Mouse (Mus musculus) left cerebral cortex, postnatal 36 days (tissue): ENCODE measurements around the gene Thap3. TPM values are rescaled to one million over a fixed set of nuclear protein-coding genes. Genes with fewer than 3 reads are reported as not detected.

Source experiments
- DNase-seq, 2 experiments: peaks; one replicate each; pipeline ENCODE4 v3.0.0; 2021 to 2022; ENCODE audit warnings: low spot score in 2 of 2, mixed read lengths in 1 of 2
- intact Hi-C: fragments of 180-260 bp; cut with DNase I; formaldehyde crosslinking; loops from one replicate; pipeline ENCODE4 v1.15.1; 2025
- total RNA-seq, 2 experiments: library from RNA; stranded (reverse); gene quantifications; 2 replicates each; pipeline ENCODE4 v1.2.3; 2021

Gene Thap3
- total RNA-seq, 2 experiments from 2014 or later, result 15.2 to 21.8 TPM

- intact Hi-C loops, result no loop called here
- DNase-seq, result peak in 1 of 2 experiments; percentile 35
Measured at GRCm38 (mm10) chr4:152010091-152010706, 21.4 kb upstream of the Thap3 start.

GRCm38 (mm10) chr4:152009076-152010051, 20.6 kb upstream of the Thap3 start:
- peak; percentile 88 to 90 for DNase-seq
- intact Hi-C loops, result loop anchor here (2.0 kb wide), 1 partner anchor 77 kb away; no protein-coding TSS in a partner anchor

GRCm38 (mm10) chr4:152008622-152009075, 19.9 kb upstream of the Thap3 start, which contains the start of gene Klhl21:
Gene Klhl21, plus strand, starts transcription at chr4:152008803.
- intact Hi-C loops, result loop anchor here (1.0 to 2.0 kb wide), 2 partner anchors 12 to 78 kb away; partner anchors contain the start of gene Phf13
- peak; percentile 91 to 92 for DNase-seq

- DNase-seq, result peak in 1 of 2 experiments; percentile 44
- intact Hi-C loops, result loop anchor here (1.0 to 2.0 kb wide), 2 partner anchors 12 to 79 kb away; partner anchors contain the start of gene Phf13
Measured at GRCm38 (mm10) chr4:152008148-152008500, 19.3 kb upstream of the Thap3 start.

GRCm38 (mm10) chr4:152007481-152008147, 18.8 kb upstream of the Thap3 start:
- no peak for DNase-seq
- intact Hi-C loops, result loop anchor here (1.0 to 2.0 kb wide), 2 partner anchors 11 to 79 kb away; partner anchors contain the start of gene Phf13

GRCm38 (mm10) chr4:152006812-152007211, 18.0 kb upstream of the Thap3 start:
- no peak for DNase-seq
- intact Hi-C loops, result no loop called here

- intact Hi-C loops, result no loop called here
Measured at GRCm38 (mm10) chr4:152006137-152006536, 17.3 kb upstream of the Thap3 start.

GRCm38 (mm10) chr4:152002063-152002462, 13.3 kb upstream of the Thap3 start:
- intact Hi-C loops, result no loop called here
- DNase-seq, result no peak

More at GRCm38 (mm10) chr4:152006137-152006536, 17.3 kb upstream of the Thap3 start:
- no peak for DNase-seq

GRCm38 (mm10) chr4:152001335-152001734, 12.5 kb upstream of the Thap3 start:
- intact Hi-C loops, result no loop called here
- DNase-seq, result no peak

- peak in 1 of 2 experiments; percentile 47 for DNase-seq
- intact Hi-C loops, result no loop called here
Measured at GRCm38 (mm10) chr4:152000906-152001305, 12.1 kb upstream of the Thap3 start.

- intact Hi-C loops, result no loop called here
- no peak for DNase-seq
Measured at GRCm38 (mm10) chr4:151999481-151999880, 10.7 kb upstream of the Thap3 start.

- intact Hi-C loops, result no loop called here
- DNase-seq, result no peak
Measured at GRCm38 (mm10) chr4:151997701-151998100, 8.9 kb upstream of the Thap3 start.

GRCm38 (mm10) chr4:151996951-151997222, 8.1 kb upstream of the Thap3 start:
- intact Hi-C loops, result loop anchor here (1.0 kb wide), 1 partner anchor 11 kb away; the partner anchor contains the start of gene Klhl21
- DNase-seq, result no peak

- peak; percentile 99 for DNase-seq
- intact Hi-C loops, result loop anchor here (1.0 kb wide), 1 partner anchor 12 kb away; the partner anchor contains the start of gene Klhl21
Measured at GRCm38 (mm10) chr4:151996173-151996950, 7.6 kb upstream of the Thap3 start, which contains the start of gene Phf13. Gene Phf13, minus strand, starts transcription at chr4:151996258.

- intact Hi-C loops, result loop anchor here (1.0 kb wide), 1 partner anchor 13 kb away; the partner anchor contains the start of gene Klhl21
- peak in 1 of 2 experiments; percentile 37 for DNase-seq
Measured at GRCm38 (mm10) chr4:151995371-151996172, 6.8 kb upstream of the Thap3 start.

GRCm38 (mm10) chr4:151994228-151995171, 5.7 kb upstream of the Thap3 start:
- no peak for DNase-seq
- intact Hi-C loops, result no loop called here

- intact Hi-C loops, result no loop called here
- DNase-seq, result no peak
Measured at GRCm38 (mm10) chr4:151993035-151993434, 4.2 kb upstream of the Thap3 start.
